Mouse (Mus musculus) right cerebral cortex, postnatal 25 days (tissue): Measurements from ENCODE around the gene Hemgn.

ENCODE experiments used
- DNase-seq: peaks from one replicate; pipeline ENCODE4 v3.0.0; 2022

The Hemgn gene

GRCm38 (mm10) chr4:46411489-46411888 is 1.8 kb downstream of the Hemgn start:
- DNase-seq, result no peak

- DNase-seq, result no peak
Observed at GRCm38 (mm10) chr4:46410677-46411076, 2.6 kb downstream of the Hemgn start.

GRCm38 (mm10) chr4:46406966-46407703 is 6.2 kb downstream of the Hemgn start:
- no peak for DNase-seq

- DNase-seq, result no peak
Observed at GRCm38 (mm10) chr4:46404042-46404795, 9.1 kb downstream of the Hemgn start.

GRCm38 (mm10) chr4:46398839-46399238 is 14.5 kb downstream of the Hemgn start:
- no peak for DNase-seq

GRCm38 (mm10) chr4:46395736-46396135 is 17.6 kb downstream of the Hemgn start:
- no peak for DNase-seq

- no peak for DNase-seq
Observed at GRCm38 (mm10) chr4:46394388-46394787, 18.9 kb downstream of the Hemgn start.

GRCm38 (mm10) chr4:46390390-46390970 is 22.8 kb downstream of the Hemgn start:
- DNase-seq, result peak; percentile 33

- no peak for DNase-seq
Observed at GRCm38 (mm10) chr4:46389612-46390341, 23.5 kb downstream of the Hemgn start.

GRCm38 (mm10) chr4:46389013-46389611 is 24.2 kb downstream of the Hemgn start, which contains the start of gene Trmo:
Trmo (minus strand) TSS chr4:46389437.
- DNase-seq, result peak; percentile 95

- no peak for DNase-seq
Observed at GRCm38 (mm10) chr4:46388556-46388955, 24.8 kb downstream of the Hemgn start.

- peak; percentile 80 for DNase-seq
Observed at GRCm38 (mm10) chr4:46374869-46375368, 38.4 kb downstream of the Hemgn start.

- DNase-seq, result no peak
Observed at GRCm38 (mm10) chr4:46374455-46374854, 38.9 kb downstream of the Hemgn start.

- peak; percentile 26 for DNase-seq
Observed at GRCm38 (mm10) chr4:46371030-46371429, 42.3 kb downstream of the Hemgn start.

- no peak for DNase-seq
Observed at GRCm38 (mm10) chr4:46370406-46370805, 42.9 kb downstream of the Hemgn start.

- DNase-seq, result no peak
Observed at GRCm38 (mm10) chr4:46369070-46369469, 44.2 kb downstream of the Hemgn start.

- DNase-seq, result no peak
Observed at GRCm38 (mm10) chr4:46367487-46367959, 45.8 kb downstream of the Hemgn start.

- no peak for DNase-seq
Observed at GRCm38 (mm10) chr4:46364360-46364759, 48.9 kb downstream of the Hemgn start.

- peak; percentile 74 for DNase-seq
Observed at GRCm38 (mm10) chr4:46361258-46361657, 52.0 kb downstream of the Hemgn start.

- DNase-seq, result no peak
Observed at GRCm38 (mm10) chr4:46359539-46360253, 53.6 kb downstream of the Hemgn start.

GRCm38 (mm10) chr4:46356351-46357133 is 56.8 kb downstream of the Hemgn start:
- DNase-seq, result no peak
